In genomic region chr13:57216161-57216560, GRCm38 (mm10) we compare ENCODE assay signal across 25 mouse cellular contexts.
DNase-seq lines count a peak whose midpoint lies in the region; ATAC-seq and TF ChIP-seq lines count a peak whose summit lies in the region.
"Had no signal": no experiment of that assay in that cellular context is flagged by ENCODE, and none has a peak within 500 bp of the region (broad histone marks: within the 10 kb centered on the region; RNA-seq: fewer than 3 reads in every experiment).

No protein-coding gene starts in this region.

- ATAC-seq in forebrain, embryonic 14.5 days: no peak
- no peak for ATAC-seq in forebrain, embryonic 13.5 days
- ATAC-seq in lung, embryonic 16.5 days (ENCODE audit: low read depth): 0 out of 2 replicates have a peak, but pooled peaks have one; percentile 23
- ATAC-seq in midbrain, embryonic 12.5 days (ENCODE audit: low FRiP score, low read depth): no peak
- ATAC-seq in midbrain, embryonic 16.5 days: no peak
- no peak for ATAC-seq in midbrain, postnatal 0 days (ENCODE audit: low FRiP score)
- ATAC-seq: forebrain, postnatal 0 days; intestine, postnatal 0 days had no signal

- H3K9ac ChIP-seq in forebrain, embryonic 14.5 days (ENCODE audit: low read length): no peak overlapping the region
- H3K9ac ChIP-seq in forebrain, embryonic 13.5 days: no peak overlapping the region
- H3K9ac ChIP-seq in lung, embryonic 16.5 days (ENCODE audit: low read length): no peak overlapping the region
- no peak overlapping the region for H3K9ac ChIP-seq in midbrain, embryonic 12.5 days (replicated peaks)
- no peak overlapping the region for H3K9ac ChIP-seq in midbrain, embryonic 16.5 days (ENCODE audit: low read depth, low read length)
- H3K9ac ChIP-seq in midbrain, postnatal 0 days (replicated peaks; ENCODE audit: low read length, poor library complexity, severe bottlenecking): no peak overlapping the region
- H3K9ac ChIP-seq: embryonic facial prominence, embryonic 15.5 days; forebrain, postnatal 0 days; hindbrain, embryonic 14.5 days; liver, embryonic 14.5 days had no signal

- H3K4me2 ChIP-seq in forebrain, embryonic 14.5 days (ENCODE audit: low read length): no peak overlapping the region
- no peak overlapping the region for H3K4me2 ChIP-seq in forebrain, embryonic 13.5 days
- H3K4me2 ChIP-seq in lung, embryonic 16.5 days (ENCODE audit: low read depth, low read length): no peak overlapping the region
- no peak overlapping the region for H3K4me2 ChIP-seq in midbrain, embryonic 12.5 days (replicated peaks)
- H3K4me2 ChIP-seq in midbrain, embryonic 16.5 days (ENCODE audit: low read length): no peak overlapping the region
- H3K4me2 ChIP-seq in midbrain, postnatal 0 days (ENCODE audit: low read depth, low read length, poor library complexity, severe bottlenecking): no peak overlapping the region
- H3K4me2 ChIP-seq: embryonic facial prominence, embryonic 15.5 days; hindbrain, embryonic 14.5 days had no signal

- H3K4me1 ChIP-seq in forebrain, embryonic 14.5 days (ENCODE audit: control insufficient read depth, insufficient read depth, low read length): peaks cover 5% of the 10 kb centered on the region; the same call in 1 of the 2 replicates
- peaks cover 11% of the 10 kb centered on the region for H3K4me1 ChIP-seq in forebrain, embryonic 13.5 days
- H3K4me1 ChIP-seq in lung, embryonic 16.5 days (replicated peaks; ENCODE audit: control insufficient read depth, insufficient read depth, low read length): no peaks in the 10 kb centered on the region
- peaks cover 15% of the 10 kb centered on the region for H3K4me1 ChIP-seq in midbrain, embryonic 12.5 days
- peaks cover 2% of the 10 kb centered on the region; the same call in 1 of the 2 replicates for H3K4me1 ChIP-seq in midbrain, embryonic 16.5 days (ENCODE audit: control insufficient read depth, insufficient read depth, low read length)
- no peaks in the 10 kb centered on the region for H3K4me1 ChIP-seq in midbrain, postnatal 0 days (ENCODE audit: insufficient read depth, low read length)
- H3K4me1 ChIP-seq: embryonic facial prominence, embryonic 15.5 days had no signal

- 14% methylated on average over 7 of the region's 7 CpGs for WGBS in forebrain, embryonic 14.5 days
- WGBS in forebrain, embryonic 13.5 days: 13% methylated on average over 7 of the region's 7 CpGs
- WGBS in lung, embryonic 16.5 days: 33% methylated on average over 7 of the region's 7 CpGs
- WGBS in midbrain, embryonic 12.5 days: 18% methylated on average over 7 of the region's 7 CpGs
- WGBS in midbrain, embryonic 16.5 days: 14% methylated on average over 7 of the region's 7 CpGs
- WGBS in midbrain, postnatal 0 days: 27% methylated on average over 7 of the region's 7 CpGs

- no peak overlapping the region for H3K27ac ChIP-seq in forebrain, embryonic 14.5 days (ENCODE audit: low read depth, low read length)
- H3K27ac ChIP-seq in forebrain, embryonic 13.5 days: no peak overlapping the region; the same call in 1 of the 2 replicates
- no peak overlapping the region for H3K27ac ChIP-seq in lung, embryonic 16.5 days (ENCODE audit: low read length)
- 0 out of 2 replicates have a peak overlapping the region, but pooled peaks have one; percentile 30 for H3K27ac ChIP-seq in midbrain, embryonic 12.5 days (replicated peaks)
- no peak overlapping the region for H3K27ac ChIP-seq in midbrain, embryonic 16.5 days (ENCODE audit: low read length)
- H3K27ac ChIP-seq in midbrain, postnatal 0 days (ENCODE audit: low read depth, low read length): no peak overlapping the region
- H3K27ac ChIP-seq: embryonic facial prominence, embryonic 10.5 days; embryonic facial prominence, embryonic 15.5 days; hindbrain, embryonic 14.5 days; liver, embryonic 14.5 days had no signal

- H3K4me3 ChIP-seq in forebrain, embryonic 14.5 days (ENCODE audit: low read depth, low read length): no peak overlapping the region
- no peak overlapping the region for H3K4me3 ChIP-seq in forebrain, embryonic 13.5 days
- H3K4me3 ChIP-seq in lung, embryonic 16.5 days (ENCODE audit: low read length): no peak overlapping the region
- H3K4me3 ChIP-seq in midbrain, embryonic 12.5 days: no peak overlapping the region
- H3K4me3 ChIP-seq in midbrain, embryonic 16.5 days (ENCODE audit: low read depth, low read length): no peak overlapping the region
- no peak overlapping the region for H3K4me3 ChIP-seq in midbrain, postnatal 0 days (ENCODE audit: low read depth, low read length)
- H3K4me3 ChIP-seq: embryonic facial prominence, embryonic 10.5 days; embryonic facial prominence, embryonic 15.5 days had no signal

- H3K36me3 ChIP-seq in forebrain, embryonic 14.5 days (ENCODE audit: control insufficient read depth, insufficient read depth, low read length): no peaks in the 10 kb centered on the region
- no peaks in the 10 kb centered on the region for H3K36me3 ChIP-seq in forebrain, embryonic 13.5 days (ENCODE audit: poor library complexity, severe bottlenecking)
- H3K36me3 ChIP-seq in lung, embryonic 16.5 days (ENCODE audit: control insufficient read depth, insufficient read depth, low read length): no peaks in the 10 kb centered on the region
- no peaks in the 10 kb centered on the region for H3K36me3 ChIP-seq in midbrain, embryonic 12.5 days
- no peaks in the 10 kb centered on the region for H3K36me3 ChIP-seq in midbrain, embryonic 16.5 days (ENCODE audit: control insufficient read depth, insufficient read depth, low read length)
- no peaks in the 10 kb centered on the region for H3K36me3 ChIP-seq in midbrain, postnatal 0 days (ENCODE audit: insufficient read depth, low read length)
- H3K36me3 ChIP-seq: embryonic facial prominence, embryonic 10.5 days; embryonic facial prominence, embryonic 15.5 days had no signal

- DNase-seq in forebrain, embryonic 14.5 days (ENCODE audit: low spot score): peak; percentile 40
- DNase-seq in lung, postnatal 25 days (ENCODE audit: low spot score): no peak
- DNase-seq in midbrain, postnatal 0 days (ENCODE audit: low spot score): peak; percentile 19
- no peak for DNase-seq in layer of hippocampus, adult 9-10 months (ENCODE audit: low spot score)
- DNase-seq: adrenal gland, postnatal 14 days; cerebellum, adult 18-20 months; cerebellum, postnatal 10 days; forebrain, postnatal 0 days; heart, postnatal 14 days; kidney, adult 9 months; kidney, postnatal 10 days; liver; lung, postnatal 36 days; right cerebral cortex, adult 18-20 months; spleen, adult 18-20 months; thymus, postnatal 14 days had no signal

- H3K27me3 ChIP-seq in forebrain, embryonic 14.5 days (replicated peaks; ENCODE audit: control insufficient read depth, insufficient read depth, low read length): no peaks in the 10 kb centered on the region
- H3K27me3 ChIP-seq in forebrain, embryonic 13.5 days: no peaks in the 10 kb centered on the region
- H3K27me3 ChIP-seq in lung, embryonic 16.5 days (ENCODE audit: control insufficient read depth, insufficient read depth, low read depth, low read length): no peaks in the 10 kb centered on the region
- no peaks in the 10 kb centered on the region for H3K27me3 ChIP-seq in midbrain, embryonic 12.5 days
- H3K27me3 ChIP-seq in midbrain, embryonic 16.5 days (ENCODE audit: control insufficient read depth, insufficient read depth, low read depth, low read length): no peaks in the 10 kb centered on the region
- H3K27me3 ChIP-seq in midbrain, postnatal 0 days (ENCODE audit: insufficient read depth, low read length): no peaks in the 10 kb centered on the region
- H3K27me3 ChIP-seq: embryonic facial prominence, embryonic 15.5 days had no signal

- H3K9me3 ChIP-seq in forebrain, embryonic 14.5 days (replicated peaks; ENCODE audit: control insufficient read depth, low read length): no peaks in the 10 kb centered on the region
- no peaks in the 10 kb centered on the region for H3K9me3 ChIP-seq in forebrain, embryonic 13.5 days (replicated peaks)
- no peaks in the 10 kb centered on the region for H3K9me3 ChIP-seq in lung, embryonic 16.5 days (ENCODE audit: control insufficient read depth, low read length)
- no peaks in the 10 kb centered on the region for H3K9me3 ChIP-seq in midbrain, embryonic 12.5 days
- no peaks in the 10 kb centered on the region for H3K9me3 ChIP-seq in midbrain, embryonic 16.5 days (replicated peaks; ENCODE audit: control insufficient read depth, low read length, poor library complexity, severe bottlenecking)
- H3K9me3 ChIP-seq in midbrain, postnatal 0 days (ENCODE audit: low read length): no peaks in the 10 kb centered on the region
- H3K9me3 ChIP-seq: embryonic facial prominence, embryonic 10.5 days; embryonic facial prominence, embryonic 15.5 days had no signal

- TF ChIP-seq CTCF in midbrain, postnatal 0 days (IDR thresholded peaks at IDR 0.05): no peak

Comparison
In these comparisons a context has a peak if more than half of its experiments do, and no peak if none do; other contexts are left out.
1. DNase-seq: peak in forebrain, embryonic 14.5 days (single experiment) and midbrain, postnatal 0 days (single experiment); none in lung, postnatal 25 days (single experiment) and layer of hippocampus, adult 9-10 months (single experiment).